Mouse (Mus musculus): ENCODE data around the gene Plcxd2.

Gene Plcxd2

DNA sequence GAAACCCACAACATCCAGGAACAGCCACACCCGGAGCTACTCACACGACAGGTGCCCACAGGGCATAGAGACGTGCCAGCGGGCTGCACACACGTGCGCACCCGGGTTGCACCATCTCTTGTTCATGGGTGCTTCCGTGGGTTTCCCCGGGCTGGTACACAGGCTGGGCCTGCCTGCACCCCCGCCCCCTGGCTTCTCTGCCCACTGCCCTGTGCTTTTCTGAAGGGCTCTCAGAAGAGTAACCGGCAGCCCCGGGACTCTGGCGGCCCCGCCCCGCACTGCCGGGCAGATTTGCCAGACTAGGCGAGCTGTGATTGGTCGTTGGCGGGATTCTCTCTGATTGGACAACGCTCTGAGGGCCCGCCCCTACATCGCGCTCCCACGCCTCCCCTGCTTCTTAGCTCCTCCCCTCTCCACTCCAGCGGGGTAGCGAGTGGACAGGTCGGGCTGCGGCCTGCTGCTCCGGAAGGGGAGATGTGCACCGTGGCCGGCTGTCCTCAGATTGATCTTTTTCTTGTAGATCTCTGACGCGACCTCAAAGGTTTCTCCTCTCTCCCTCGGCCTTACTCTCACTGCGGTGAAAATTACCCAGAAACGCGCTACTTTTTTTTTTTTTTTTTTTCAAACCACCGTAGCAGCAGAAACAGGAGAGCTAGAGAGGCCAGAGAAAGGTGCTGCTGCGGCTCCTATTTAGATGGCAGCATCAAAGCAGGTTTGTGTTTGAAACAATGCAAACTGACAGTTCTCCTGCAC is at the start of gene Plcxd2:
Gene Plcxd2 (minus strand): TSS at position 66 of the 753 bp plus-strand sequence.
- in situ Hi-C loops (cut with MboI; ENCODE audit: unreplicated experiment in 2 of 2) = loop anchor here (5.0 to 25.0 kb wide), 3 partner anchors 263 to 1273 kb away; partner anchors contain the start of gene Gtpbp8 (in 1 of the 2)

DNA sequence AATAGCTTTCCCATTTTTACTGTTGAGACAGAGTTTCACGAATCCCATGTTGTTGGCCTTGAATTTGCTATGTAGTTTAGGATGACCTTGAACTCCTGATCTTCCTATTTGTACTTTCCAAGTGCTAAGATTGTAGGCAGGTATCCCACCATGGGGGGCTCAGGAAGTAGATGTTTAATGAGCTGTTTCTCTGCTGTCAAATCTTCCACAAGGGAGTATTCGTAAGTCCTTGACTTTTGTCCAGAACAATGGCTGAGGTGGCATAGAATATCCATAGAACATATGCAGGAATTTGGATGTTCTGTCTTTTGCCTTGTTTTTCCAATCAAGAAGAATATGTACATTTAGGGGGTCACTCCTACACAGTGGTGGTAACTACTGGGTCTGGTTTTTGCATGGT is 36.9 kb upstream of the Plcxd2 start:
- in situ Hi-C loops (cut with MboI; ENCODE audit: unreplicated experiment in 2 of 2) = no loop called here

DNA sequence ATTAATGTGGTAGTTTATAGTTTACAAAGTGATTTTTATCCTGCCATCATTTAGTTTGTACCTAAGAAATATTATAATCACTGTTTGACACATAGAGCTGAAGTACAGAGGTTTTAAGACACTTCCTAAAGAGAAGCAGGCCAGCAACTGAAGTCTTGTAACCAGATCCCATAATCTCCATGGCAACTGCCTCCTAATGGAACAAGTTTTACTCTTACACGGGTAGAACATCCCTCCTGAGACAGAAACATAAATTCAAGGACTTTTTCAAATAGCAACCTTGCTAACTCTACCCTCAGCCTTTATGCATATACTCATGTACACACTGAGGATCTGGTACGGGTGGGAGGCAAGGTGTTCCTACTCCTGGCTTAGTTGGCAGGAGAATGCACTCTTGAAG is 26.2 kb upstream of the Plcxd2 start:
- in situ Hi-C loops (cut with MboI; ENCODE audit: unreplicated experiment in 2 of 2) = no loop called here

DNA sequence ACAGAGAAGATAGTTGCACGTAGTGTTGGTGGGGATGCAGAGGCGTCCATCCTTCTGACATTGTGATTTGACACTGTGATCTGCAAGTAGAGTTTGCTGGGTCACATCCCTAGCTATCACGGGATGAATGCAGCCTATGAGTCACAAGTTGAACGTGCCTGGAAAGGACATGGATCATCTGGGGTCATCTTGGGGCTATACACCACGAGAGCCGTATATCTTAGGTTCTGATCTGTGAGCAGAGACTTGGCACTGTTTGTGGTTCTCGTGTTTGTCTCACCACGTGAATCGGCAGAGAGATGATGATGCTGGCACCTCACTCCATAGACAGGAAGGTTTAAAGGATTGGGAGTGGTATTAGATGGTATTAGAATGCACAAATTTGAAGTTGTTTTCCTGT is 23.9 kb upstream of the Plcxd2 start:
- in situ Hi-C loops (cut with MboI; ENCODE audit: unreplicated experiment in 2 of 2) = no loop called here

GRCm38 (mm10) chr16:46022958-46023491 is 13.0 kb upstream of the Plcxd2 start:
- in situ Hi-C loops (cut with MboI; ENCODE audit: unreplicated experiment in 2 of 2) = loop anchor here (10.0 to 25.0 kb wide), 4 partner anchors 268 to 1286 kb away; partner anchors contain the start of gene Gtpbp8 (in 1 of the 2)

- in situ Hi-C loops (cut with MboI; ENCODE audit: unreplicated experiment in 2 of 2) = loop anchor here (10.0 to 25.0 kb wide), 4 partner anchors 268 to 1285 kb away; partner anchors contain the start of gene Gtpbp8 (in 1 of the 2)
These were observed 12.3 kb upstream of the Plcxd2 start for GRCm38 (mm10) chr16:46022189-46022928.

DNA sequence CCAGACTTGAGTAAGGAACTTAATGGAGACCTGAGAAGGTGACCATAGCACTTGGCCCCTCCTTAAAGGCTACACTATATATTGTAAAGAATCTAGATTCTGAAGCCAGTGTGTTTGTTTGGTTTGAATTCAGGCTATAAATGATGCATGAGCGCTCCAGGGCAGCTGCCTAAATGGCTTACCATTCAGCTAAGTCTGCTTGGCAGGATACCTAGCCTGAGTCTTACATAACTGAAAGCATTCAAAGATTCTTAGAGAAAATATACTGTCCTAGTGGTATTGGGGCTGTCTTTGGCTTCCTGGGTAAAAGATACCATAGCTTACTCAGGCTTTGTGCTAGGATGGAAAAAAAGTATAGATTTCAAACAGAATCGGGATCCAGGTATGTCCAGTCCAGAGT is 11.3 kb upstream of the Plcxd2 start:
- in situ Hi-C loops (cut with MboI; ENCODE audit: unreplicated experiment in 2 of 2) = loop anchor here (10.0 to 25.0 kb wide), 4 partner anchors 267 to 1284 kb away; partner anchors contain the start of gene Gtpbp8 (in 1 of the 2)

- in situ Hi-C loops (cut with MboI; ENCODE audit: unreplicated experiment in 2 of 2) = loop anchor here (10.0 to 25.0 kb wide), 4 partner anchors 266 to 1283 kb away; partner anchors contain the start of gene Gtpbp8 (in 1 of the 2)
These were observed 10.4 kb upstream of the Plcxd2 start for GRCm38 (mm10) chr16:46020396-46020795.

DNA sequence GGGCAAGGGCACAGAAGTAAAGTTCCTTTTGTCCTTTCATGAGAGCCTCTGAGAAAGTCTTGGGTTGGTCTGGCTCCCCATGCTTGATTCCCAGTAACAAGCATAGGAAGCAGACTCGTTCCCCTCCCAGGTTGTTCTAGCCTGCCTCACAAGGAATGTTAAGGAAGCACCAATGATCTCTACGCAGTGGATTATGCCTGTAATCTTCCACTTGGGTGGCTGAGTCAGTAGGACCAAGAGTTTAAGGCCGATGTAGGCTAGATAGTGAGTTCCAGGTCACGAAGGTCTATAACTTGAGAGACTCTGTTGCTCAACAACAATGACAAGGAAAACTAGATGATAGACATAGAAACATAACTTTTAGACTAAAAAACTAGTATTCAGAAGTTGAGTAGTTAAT is 9.8 kb upstream of the Plcxd2 start:
- in situ Hi-C loops (cut with MboI; ENCODE audit: unreplicated experiment in 2 of 2) = loop anchor here (10.0 to 25.0 kb wide), 4 partner anchors 265 to 1282 kb away; partner anchors contain the start of gene Gtpbp8 (in 1 of the 2)

DNA sequence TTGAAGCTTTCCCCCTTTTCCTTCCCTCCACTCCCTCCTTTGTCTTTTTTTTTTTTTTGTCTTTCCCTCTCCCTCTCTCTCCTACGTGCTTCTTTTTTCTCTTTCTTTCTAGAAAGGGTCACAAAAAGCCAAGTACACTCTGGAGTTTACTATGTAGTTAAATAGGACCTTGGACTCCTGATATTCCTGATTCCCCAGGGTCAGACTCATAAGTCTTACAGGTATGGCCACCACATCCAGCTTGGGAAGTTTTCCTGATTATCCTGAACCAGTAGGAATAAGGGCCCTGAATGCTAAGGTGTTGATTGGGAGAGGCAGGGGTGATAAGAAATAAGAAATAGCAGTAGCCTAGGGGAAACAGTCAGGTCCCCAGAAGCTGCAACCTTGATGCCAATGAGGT is 9.3 kb upstream of the Plcxd2 start:
- in situ Hi-C loops (cut with MboI; ENCODE audit: unreplicated experiment in 2 of 2) = loop anchor here (25.0 kb wide), 2 partner anchors 832 to 1282 kb away; partner anchors contain the start of gene Gtpbp8 (in 1 of the 2)

- in situ Hi-C loops (cut with MboI; ENCODE audit: unreplicated experiment in 2 of 2) = loop anchor here (5.0 to 25.0 kb wide), 3 partner anchors 264 to 1274 kb away; partner anchors contain the start of gene Gtpbp8 (in 1 of the 2)
These were observed 1.7 kb upstream of the Plcxd2 start for GRCm38 (mm10) chr16:46011696-46012095.

DNA sequence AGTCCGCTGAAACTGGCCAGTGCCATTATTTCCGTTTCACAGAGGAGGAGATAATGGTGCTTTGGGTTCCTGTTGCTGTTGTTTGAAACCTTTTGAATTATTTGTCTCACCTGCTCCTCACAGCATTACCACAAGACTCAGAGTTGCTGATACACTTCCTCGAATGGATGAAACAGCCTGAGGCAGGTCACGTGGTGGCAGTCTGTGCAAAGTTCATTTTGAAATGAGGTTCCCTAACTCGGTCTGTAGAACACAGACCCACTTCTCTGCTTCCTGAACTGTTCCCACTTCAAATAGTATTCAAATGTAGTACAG is 845 bp upstream of the Plcxd2 start:
- in situ Hi-C loops (cut with MboI; ENCODE audit: unreplicated experiment in 2 of 2) = loop anchor here (5.0 to 25.0 kb wide), 3 partner anchors 264 to 1274 kb away; partner anchors contain the start of gene Gtpbp8 (in 1 of the 2)

DNA sequence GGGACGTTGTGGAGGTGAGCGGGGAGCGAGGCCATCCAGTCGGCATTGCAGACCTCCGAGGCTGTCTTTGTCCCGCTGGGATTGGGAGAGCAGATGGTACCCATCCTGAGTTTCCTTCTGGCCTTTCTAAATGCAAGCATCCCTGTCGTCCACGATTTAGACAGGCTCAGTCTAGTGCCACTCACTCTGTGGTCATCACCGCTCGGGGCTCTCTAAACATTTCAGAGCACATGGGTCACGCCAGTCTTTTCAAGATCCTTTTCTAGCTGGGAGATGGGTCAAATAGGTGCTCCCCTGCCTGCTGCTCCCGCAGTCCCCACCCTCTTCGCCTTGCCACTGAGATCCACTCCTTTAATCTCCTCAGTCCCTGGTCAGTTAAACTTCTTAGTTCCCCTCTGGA is 301 bp downstream of the Plcxd2 start:
- in situ Hi-C loops (cut with MboI; ENCODE audit: unreplicated experiment in 2 of 2) = loop anchor here (5.0 to 25.0 kb wide), 3 partner anchors 262 to 1272 kb away; partner anchors contain the start of gene Gtpbp8 (in 1 of the 2)

- in situ Hi-C loops (cut with MboI; ENCODE audit: unreplicated experiment in 2 of 2) = loop anchor here (25.0 kb wide), 2 partner anchors 821 to 1271 kb away; partner anchors contain the start of gene Gtpbp8 (in 1 of the 2)
These were observed 1.3 kb downstream of the Plcxd2 start for GRCm38 (mm10) chr16:46008766-46009165.

GRCm38 (mm10) chr16:46008036-46008605 is 1.9 kb downstream of the Plcxd2 start:
- in situ Hi-C loops (cut with MboI; ENCODE audit: unreplicated experiment in 2 of 2) = loop anchor here (25.0 kb wide), 2 partner anchors 821 to 1271 kb away; partner anchors contain the start of gene Gtpbp8 (in 1 of the 2)

- in situ Hi-C loops (cut with MboI; ENCODE audit: unreplicated experiment in 2 of 2) = loop anchor here (25.0 kb wide), 2 partner anchors 819 to 1269 kb away; partner anchors contain the start of gene Gtpbp8 (in 1 of the 2)
These were observed 3.8 kb downstream of the Plcxd2 start for GRCm38 (mm10) chr16:46006261-46006660.

GRCm38 (mm10) chr16:46001550-46002166 is 8.4 kb downstream of the Plcxd2 start:
- in situ Hi-C loops (cut with MboI; ENCODE audit: unreplicated experiment in 2 of 2) = loop anchor here (25.0 kb wide), 2 partner anchors 814 to 1264 kb away; partner anchors contain the start of gene Gtpbp8 (in 1 of the 2)

DNA sequence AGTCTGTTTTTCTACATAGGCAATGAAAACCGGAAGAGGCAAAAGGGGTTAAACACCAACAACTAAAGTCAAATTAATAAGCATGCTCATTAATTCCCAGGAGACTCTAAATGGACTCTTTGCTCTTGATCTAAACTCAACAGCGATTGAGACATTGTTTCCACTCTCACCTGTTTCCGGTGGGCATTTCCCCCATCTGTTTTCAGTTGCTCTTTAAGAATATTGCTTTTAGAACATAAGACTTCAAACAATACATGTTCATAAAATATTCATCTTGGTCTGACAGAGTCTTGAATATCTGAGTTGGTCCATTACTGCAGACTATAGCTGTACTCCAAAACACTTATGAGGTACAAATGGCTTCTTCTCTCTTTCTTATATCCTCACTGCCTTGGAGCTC is 9.0 kb downstream of the Plcxd2 start:
- in situ Hi-C loops (cut with MboI; ENCODE audit: unreplicated experiment in 2 of 2) = loop anchor here (25.0 kb wide), 2 partner anchors 814 to 1264 kb away; partner anchors contain the start of gene Gtpbp8 (in 1 of the 2)

Measured in v-Abl transformed pro-B cells (cell line).